Mouse (Mus musculus): ENCODE measurements around the gene Cmtm4.

DNA sequence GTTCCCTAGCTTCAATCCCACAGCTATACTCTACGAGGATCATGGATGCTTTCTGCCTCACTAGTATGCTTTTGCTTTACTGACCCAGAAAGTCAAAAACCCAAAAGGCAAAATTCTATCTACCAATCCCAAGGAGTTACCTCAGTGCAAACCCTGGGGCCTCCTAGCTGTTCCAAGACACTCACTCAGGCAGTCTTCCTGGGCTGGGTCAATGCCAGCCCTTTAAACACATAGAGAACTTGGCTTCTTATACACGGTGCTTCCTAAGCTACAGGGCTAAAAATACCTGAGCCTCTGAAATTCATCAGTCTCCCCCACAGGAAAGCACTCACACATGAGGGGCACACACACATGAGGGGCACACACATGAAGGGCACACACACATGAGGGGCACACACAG lies 12.3 kb downstream of the Cmtm4 start:
- no peak for TF ChIP-seq HCFC1 (IDR thresholded peaks at IDR 0.05; ENCODE audit: borderline replicate concordance, insufficient read depth, low read length)
- TF ChIP-seq ZC3H11A (IDR thresholded peaks at IDR 0.05; ENCODE audit: borderline replicate concordance, low read depth, low read length) = no peak
- TF ChIP-seq MAFK (IDR thresholded peaks at IDR 0.05; ENCODE audit: insufficient read depth, low read depth, low read length) = no peak
- TF ChIP-seq ZNF384 (IDR thresholded peaks at IDR 0.05; ENCODE audit: low read depth, low read length) = no peak
- TF ChIP-seq CHD2 (IDR thresholded peaks at IDR 0.05; ENCODE audit: low read depth, low read length) = no peak

Measured in ES-E14 (cell line).